In the genomic region with DNA sequence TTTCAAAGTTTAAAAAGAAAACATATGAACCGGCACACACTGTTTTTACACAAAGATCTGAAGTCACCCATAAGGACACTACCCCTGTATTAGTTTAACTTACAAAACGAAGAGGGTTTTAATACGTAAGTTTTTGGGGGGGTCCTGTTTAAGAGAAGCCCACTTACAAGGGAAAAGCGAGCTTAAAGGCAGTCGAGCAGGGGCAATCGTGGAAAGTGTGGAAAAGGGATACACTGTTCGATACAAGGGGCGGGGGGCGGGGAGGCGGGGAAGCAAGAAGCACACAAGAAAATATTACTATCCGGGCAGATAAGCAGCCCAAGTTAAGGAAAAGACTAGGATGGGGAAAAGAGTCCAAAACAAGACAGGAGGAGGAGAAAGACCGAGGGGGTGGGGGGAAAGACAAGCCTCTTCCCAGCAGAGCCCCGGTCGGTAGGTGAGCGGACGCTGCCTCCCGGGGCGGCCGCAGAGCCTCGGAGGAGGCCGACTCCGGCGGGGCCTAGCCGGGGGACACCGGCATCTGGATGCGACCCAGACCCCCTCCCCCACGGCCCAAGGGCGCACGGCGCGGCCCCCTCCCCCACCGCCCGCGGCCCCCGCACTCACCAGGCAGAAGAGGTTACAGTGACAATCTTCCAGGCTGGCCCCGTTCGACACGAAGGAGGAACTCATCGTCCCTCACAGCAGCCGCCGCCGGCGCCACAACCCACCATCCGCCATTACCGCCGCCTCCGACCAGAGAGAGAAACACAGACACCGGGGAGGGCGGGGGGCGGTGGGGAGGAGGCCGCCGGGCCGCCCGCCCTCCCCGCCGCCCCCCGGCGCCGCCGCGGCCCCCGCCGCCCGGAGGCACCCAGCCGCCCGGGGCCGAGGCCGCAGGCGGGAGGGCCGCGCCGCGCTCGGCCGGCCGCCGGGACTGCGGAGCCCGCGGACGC, we compare ENCODE assay signal across 8 mouse cellular contexts. TPM values are rescaled to one million over a fixed set of nuclear protein-coding genes. Genes with fewer than 3 reads are reported as not detected.
DNase-seq lines count a peak whose midpoint lies in the region; ATAC-seq and TF ChIP-seq lines count a peak whose summit lies in the region.

A gene (minus strand): TSS at position 749 of the 935 bp plus-strand sequence.

- no peak for TF ChIP-seq CTCF in CH12.LX (conservative IDR thresholded peaks at IDR 0.05 in 1 of 2, IDR thresholded peaks at IDR 0.05 in 1 of 2; ENCODE audit: low read depth in 2 of 2, low read length in 2 of 2)
- TF ChIP-seq CTCF in brain, embryonic 14.5 days (IDR thresholded peaks at IDR 0.05; ENCODE audit: borderline replicate concordance, extremely low read depth, insufficient read depth, insufficient read length): no peak
- no peak for TF ChIP-seq CTCF in kidney, postnatal 0 days (IDR thresholded peaks at IDR 0.05; ENCODE audit: low read depth)
- no peak for TF ChIP-seq CTCF in liver, embryonic 14.5 days (IDR thresholded peaks at IDR 0.05; ENCODE audit: low read depth)

- H3K4me2 ChIP-seq in CH12.LX (ENCODE audit: insufficient read depth, low read depth, poor library complexity, severe bottlenecking): peak within 1 kb of the TSS; percentile 100
- H3K4me2 ChIP-seq in heart, embryonic 12.5 days: peak within 1 kb of the TSS; percentile 79
- H3K4me2 ChIP-seq in kidney, postnatal 0 days (ENCODE audit: low read length): peak within 1 kb of the TSS; percentile 67
- peak within 1 kb of the TSS; percentile 88 for H3K4me2 ChIP-seq in liver, embryonic 14.5 days (ENCODE audit: low read depth)
- peak within 1 kb of the TSS; percentile 53 for H3K4me2 ChIP-seq in stomach, embryonic 15.5 days

- TF ChIP-seq EP300 in CH12.LX (IDR thresholded peaks at IDR 0.05; ENCODE audit: low read length): no peak
- TF ChIP-seq EP300 in liver, embryonic 14.5 days (IDR thresholded peaks at IDR 0.05; ENCODE audit: low read depth): no peak

- in situ Hi-C loops in CH12.LX (cut with MboI; ENCODE audit: low pct_ligation_motif_present, low pct_unique_long_range_greater_than_20kb, low sequenced_read_pairs): no loop called here

- no peaks in the 10 kb centered on the region for H3K9me3 ChIP-seq in CH12.LX (replicated peaks; ENCODE audit: low read length)
- no peaks in the 10 kb centered on the region for H3K9me3 ChIP-seq in heart, embryonic 12.5 days (replicated peaks)
- no peaks in the 10 kb centered on the region for H3K9me3 ChIP-seq in kidney, postnatal 0 days (replicated peaks; ENCODE audit: low read length)
- H3K9me3 ChIP-seq in liver, embryonic 14.5 days (ENCODE audit: control insufficient read depth, low read length): no peaks in the 10 kb centered on the region
- no peaks in the 10 kb centered on the region for H3K9me3 ChIP-seq in stomach, embryonic 15.5 days

- peaks cover 11 to 22% of the 10 kb centered on the region in 2 experiments for H3K36me3 ChIP-seq in CH12.LX (replicated peaks in 1 of 2; ENCODE audit: control insufficient read depth in 1 of 2, insufficient read depth in 1 of 2, low read length in 1 of 2)
- peaks cover 11% of the 10 kb centered on the region for H3K36me3 ChIP-seq in heart, embryonic 12.5 days
- peaks cover 6% of the 10 kb centered on the region; the same call in 1 of the 2 replicates for H3K36me3 ChIP-seq in kidney, postnatal 0 days (ENCODE audit: insufficient read depth, low read length)
- peaks cover 18% of the 10 kb centered on the region for H3K36me3 ChIP-seq in liver, embryonic 14.5 days (replicated peaks; ENCODE audit: control insufficient read depth, insufficient read depth, low read depth)
- 0 out of 2 replicates have a peak, but pooled peaks cover 4% of the 10 kb centered on the region for H3K36me3 ChIP-seq in stomach, embryonic 15.5 days

- 5% methylated on average over 63 of the region's 81 CpGs for WGBS in heart, embryonic 12.5 days
- WGBS in kidney, postnatal 0 days: under 1% methylated on average over 70 of the region's 81 CpGs
- under 1% methylated on average over 71 of the region's 81 CpGs for WGBS in liver, embryonic 14.5 days (ENCODE audit: insufficient replicate concordance)
- under 1% methylated on average over 77 of the region's 81 CpGs for WGBS in stomach, embryonic 15.5 days

- H3K79me2 ChIP-seq in CH12.LX (replicated peaks; ENCODE audit: control insufficient read depth, extremely low read depth, insufficient read depth, poor library complexity, severe bottlenecking): peaks cover 54% of the 10 kb centered on the region

- H3K9ac ChIP-seq in CH12.LX (ENCODE audit: insufficient read depth, low read depth): peak within 1 kb of the TSS; percentile 99
- peak within 1 kb of the TSS; percentile 99 for H3K9ac ChIP-seq in heart, embryonic 12.5 days
- H3K9ac ChIP-seq in kidney, postnatal 0 days (ENCODE audit: low read depth, low read length): peak within 1 kb of the TSS; percentile 99
- peak within 1 kb of the TSS; percentile 100 for H3K9ac ChIP-seq in liver, embryonic 14.5 days (replicated peaks)
- peak within 1 kb of the TSS; percentile 94 for H3K9ac ChIP-seq in stomach, embryonic 15.5 days

- TF ChIP-seq RAD21 in CH12.LX (IDR thresholded peaks at IDR 0.05; ENCODE audit: low read depth, low read length): no peak

- 0 out of 2 replicates have a peak, but pooled peaks have one; percentile 10 for ATAC-seq in erythroblast, adult 5-6 weeks (replicated peaks; ENCODE audit: low FRiP score, poor library complexity, severe bottlenecking)
- ATAC-seq in heart, embryonic 12.5 days (ENCODE audit: insufficient number of reproducible peaks, low FRiP score): peak; percentile 69
- ATAC-seq in kidney, postnatal 0 days (replicated peaks; ENCODE audit: low FRiP score, low read depth): peak; percentile 57
- ATAC-seq in liver, embryonic 14.5 days (ENCODE audit: insufficient read depth): peak; percentile 45
- peak; percentile 33 for ATAC-seq in stomach, embryonic 15.5 days (ENCODE audit: insufficient read depth, low FRiP score, low read depth)

- H3K4me1 ChIP-seq in CH12.LX (ENCODE audit: control insufficient read depth in 1 of 2, insufficient read depth in 2 of 2): peaks cover 5 to 34% of the 10 kb centered on the region in 2 experiments; a peak in 3 of 4 replicates
- H3K4me1 ChIP-seq in heart, embryonic 12.5 days (replicated peaks): peaks cover 15% of the 10 kb centered on the region
- H3K4me1 ChIP-seq in kidney, postnatal 0 days (replicated peaks; ENCODE audit: insufficient read depth, low read length): peaks cover 8% of the 10 kb centered on the region; the same call in 1 of the 2 replicates
- peaks cover 12 to 13% of the 10 kb centered on the region in 2 experiments for H3K4me1 ChIP-seq in liver, embryonic 14.5 days (replicated peaks; ENCODE audit: control insufficient read depth in 2 of 2, insufficient read depth in 2 of 2, low read length in 1 of 2)
- H3K4me1 ChIP-seq in stomach, embryonic 15.5 days: peaks cover 5% of the 10 kb centered on the region

- dilution Hi-C loops in CH12.LX (cut with MboI; ENCODE audit: extremely low pct_ligation_motif_present, extremely low pct_unique_long_range_greater_than_20kb, low sequenced_read_pairs): no loop called here

- H3K27ac ChIP-seq in CH12.LX (ENCODE audit: insufficient read depth, low read depth): peak within 1 kb of the TSS; percentile 92
- H3K27ac ChIP-seq in heart, embryonic 12.5 days (ENCODE audit: poor library complexity, severe bottlenecking): peak within 1 kb of the TSS; percentile 98
- H3K27ac ChIP-seq in kidney, postnatal 0 days: peak within 1 kb of the TSS; percentile 99
- peak within 1 kb of the TSS; percentile 90 for H3K27ac ChIP-seq in liver, embryonic 14.5 days
- peak within 1 kb of the TSS; percentile 99 for H3K27ac ChIP-seq in stomach, embryonic 15.5 days

- peak within 1 kb of the TSS; percentile 79 to 93 (median 85) for H3K4me3 ChIP-seq in CH12.LX (replicated peaks in 1 of 3; ENCODE audit: low read depth in 2 of 3, low read length in 2 of 3, poor library complexity in 1 of 3)
- peak within 1 kb of the TSS; percentile 100 for H3K4me3 ChIP-seq in heart, embryonic 12.5 days
- peak within 1 kb of the TSS; percentile 98 for H3K4me3 ChIP-seq in kidney, postnatal 0 days (replicated peaks; ENCODE audit: low read depth, low read length)
- peak within 1 kb of the TSS; percentile 98 to 100 for H3K4me3 ChIP-seq in liver, embryonic 14.5 days (ENCODE audit: insufficient read depth in 1 of 2, low read depth in 2 of 2, low read length in 2 of 2)
- H3K4me3 ChIP-seq in stomach, embryonic 15.5 days (replicated peaks): peak within 1 kb of the TSS; percentile 85

- peaks cover 8% of the 10 kb centered on the region for H3K27me3 ChIP-seq in CH12.LX (replicated peaks)
- no peaks in the 10 kb centered on the region for H3K27me3 ChIP-seq in heart, embryonic 12.5 days (replicated peaks)
- H3K27me3 ChIP-seq in kidney, postnatal 0 days (ENCODE audit: insufficient read depth, low read length): no peaks in the 10 kb centered on the region
- H3K27me3 ChIP-seq in liver, embryonic 14.5 days (ENCODE audit: control insufficient read depth, insufficient read depth, low read length): no peaks in the 10 kb centered on the region
- H3K27me3 ChIP-seq in stomach, embryonic 15.5 days (replicated peaks): no peaks in the 10 kb centered on the region

- peak; percentile 54 for DNase-seq in CH12.LX (ENCODE audit: extremely low read depth)
- DNase-seq in brain, embryonic 14.5 days (ENCODE audit: low read depth): peak; percentile 69
- peak; percentile 52 for DNase-seq in kidney, postnatal 0 days (ENCODE audit: low spot score)
- peak; percentile 19 to 37 (median 20) for DNase-seq in liver, embryonic 14.5 days (ENCODE audit: low read depth in 3 of 3, low spot score in 3 of 3)
- peak; percentile 75 for DNase-seq in neural tube, embryonic 10.5 days (ENCODE audit: extremely low spot score, low spot score)

- no peak for TF ChIP-seq POLR2A in CH12.LX (IDR thresholded peaks at IDR 0.05; ENCODE audit: low read depth, low read length)
- 0 out of 2 replicates have a peak, but pooled peaks have one; percentile 2 for TF ChIP-seq POLR2A in brain, embryonic 14.5 days (IDR thresholded peaks at IDR 0.05; ENCODE audit: borderline replicate concordance, extremely low read depth, insufficient read depth, insufficient read length, poor library complexity, severe bottlenecking)

TF ChIP-seq in CH12.LX, 34 proteins besides CTCF, POLR2A, EP300 and RAD21 (continues in another document):
- no peak for TF ChIP-seq IRF4 (IDR thresholded peaks at IDR 0.05; ENCODE audit: low read depth, low read length)
- no peak for TF ChIP-seq GABPA (IDR thresholded peaks at IDR 0.05; ENCODE audit: insufficient replicate concordance, low read depth, low read length)

RNA-seq across cellular contexts. Expression of the gene that starts here (rescaled TPM):
- total RNA-seq in CH12.LX (2012; rRNA removed) (33.2 and 37.9 TPM in 2 replicates), CH12.LX (2014; rRNA removed) (40.9 and 47.6 TPM in 2 replicates)
- polyA plus RNA-seq in CH12.LX (2012; ENCODE audit: insufficient read length, low read depth): 31.6 and 41.5 TPM in 2 replicates
- 26.4 and 30.3 TPM in 2 replicates for polyA plus RNA-seq in brain, embryonic 14.5 days (2012; rRNA removed)
- 62.1 and 79.6 TPM in 2 replicates for total RNA-seq in erythroblast, adult 5-6 weeks (2015; ENCODE audit: low replicate concordance)
- total RNA-seq in erythroblast, adult 5-6 weeks (2017; ENCODE audit: low replicate concordance): 112 and 120 TPM in 2 replicates
- 6.5 and 7.6 TPM in 2 replicates for polyA plus RNA-seq in heart, embryonic 12.5 days (2016; fragmentation: Nextera tagmentation; extraction: Ambion mirVana)
- polyA plus RNA-seq in kidney, postnatal 0 days (2015; fragmentation: Nextera tagmentation; extraction: Ambion mirVana): 8.1 and 8.3 TPM in 2 replicates
- polyA plus RNA-seq in liver, embryonic 14.5 days (2012; rRNA removed): 4.5 and 5.0 TPM in 2 replicates
- polyA plus RNA-seq in liver, embryonic 14.5 days (2014; fragmentation: Nextera tagmentation; extraction: Ambion mirVana): 3.7 and 4.4 TPM in 2 replicates
- 8.6 and 9.2 TPM in 2 replicates for polyA plus RNA-seq in stomach, embryonic 15.5 days (2015; fragmentation: Nextera tagmentation; extraction: Ambion mirVana)

Comparison
In these comparisons a context has a peak if more than half of its experiments do, and no peak if none do; other contexts are left out.
1. Peak in every context shown above with its lines: DNase-seq, ATAC-seq, H3K4me3 ChIP-seq and H3K27ac ChIP-seq.
2. DNase-seq: peak in every context shown above with its lines; median percentile 75 in neural tube, embryonic 10.5 days; 69 in brain, embryonic 14.5 days; 54 in CH12.LX; 52 in kidney, postnatal 0 days; 20 in liver, embryonic 14.5 days.
3. ATAC-seq: peak in every context shown above with its lines; median percentile 69 in heart, embryonic 12.5 days; 57 in kidney, postnatal 0 days; 45 in liver, embryonic 14.5 days; 33 in stomach, embryonic 15.5 days; 10 in erythroblast, adult 5-6 weeks.